10 mouse cellular contexts compared by ENCODE assay signal in genomic region chr6:100705366-100705811, GRCm38 (mm10). TPM values are rescaled to one million over a fixed set of nuclear protein-coding genes. Genes with fewer than 3 reads are reported as not detected.
DNase-seq lines count a peak whose midpoint lies in the region; ATAC-seq lines count a peak whose summit lies in the region.
"Had no signal": no experiment of that assay in that cellular context is flagged by ENCODE, and none has a peak within 500 bp of the region (broad histone marks: within the 10 kb centered on the region; RNA-seq: fewer than 3 reads in every experiment).

No protein-coding gene starts in this region.

- peaks cover 37% of the 10 kb centered on the region for H3K27me3 ChIP-seq in heart, embryonic 14.5 days (ENCODE audit: control insufficient read depth, insufficient read depth, low read length)
- H3K27me3 ChIP-seq in intestine, embryonic 16.5 days (replicated peaks; ENCODE audit: control insufficient read depth, insufficient read depth, low read length): peaks cover 19% of the 10 kb centered on the region
- H3K27me3 ChIP-seq in midbrain, embryonic 16.5 days (ENCODE audit: control insufficient read depth, insufficient read depth, low read depth, low read length): peaks cover 5% of the 10 kb centered on the region; the same call in 1 of the 2 replicates

- H3K4me2 ChIP-seq in heart, embryonic 14.5 days (ENCODE audit: low read length): peak overlapping the region; percentile 98
- peak overlapping the region; percentile 97 for H3K4me2 ChIP-seq in intestine, embryonic 16.5 days (ENCODE audit: low read depth, low read length)
- H3K4me2 ChIP-seq in midbrain, embryonic 16.5 days (ENCODE audit: low read length): peak overlapping the region; percentile 94

- no peak overlapping the region for H3K27ac ChIP-seq in heart, embryonic 14.5 days (replicated peaks in 1 of 2; ENCODE audit: control insufficient read depth in 1 of 2, insufficient read depth in 1 of 2, low read depth in 2 of 2, low read length in 2 of 2)
- H3K27ac ChIP-seq in intestine, embryonic 16.5 days (ENCODE audit: low read length): no peak overlapping the region
- H3K27ac ChIP-seq in midbrain, embryonic 16.5 days (ENCODE audit: low read length): no peak overlapping the region

- no peaks in the 10 kb centered on the region for H3K36me3 ChIP-seq in heart, embryonic 14.5 days (ENCODE audit: control insufficient read depth, insufficient read depth, low read length)
- H3K36me3 ChIP-seq in intestine, embryonic 16.5 days (ENCODE audit: control insufficient read depth, insufficient read depth, low read length): no peaks in the 10 kb centered on the region
- H3K36me3 ChIP-seq in midbrain, embryonic 16.5 days (ENCODE audit: control insufficient read depth, insufficient read depth, low read length): no peaks in the 10 kb centered on the region
- H3K36me3 ChIP-seq: G1E had no signal

- H3K4me3 ChIP-seq in heart, embryonic 14.5 days (ENCODE audit: control insufficient read depth in 1 of 2, insufficient read depth in 1 of 2, low read depth in 1 of 2, low read length in 2 of 2): peak overlapping the region; percentile 50 to 75
- peak overlapping the region; percentile 62 for H3K4me3 ChIP-seq in intestine, embryonic 16.5 days (ENCODE audit: low read length)
- peak overlapping the region; percentile 60 for H3K4me3 ChIP-seq in midbrain, embryonic 16.5 days (ENCODE audit: low read depth, low read length)

- no peaks in the 10 kb centered on the region for H3K9me3 ChIP-seq in heart, embryonic 14.5 days (ENCODE audit: control insufficient read depth, low read length)
- H3K9me3 ChIP-seq in intestine, embryonic 16.5 days (ENCODE audit: control insufficient read depth, low read length): no peaks in the 10 kb centered on the region
- no peaks in the 10 kb centered on the region for H3K9me3 ChIP-seq in midbrain, embryonic 16.5 days (replicated peaks; ENCODE audit: control insufficient read depth, low read length, poor library complexity, severe bottlenecking)

- WGBS in heart, embryonic 14.5 days: 2% methylated on average over 15 of the region's 15 CpGs
- 2% methylated on average over 15 of the region's 15 CpGs for WGBS in intestine, embryonic 16.5 days
- WGBS in midbrain, embryonic 16.5 days: 1% methylated on average over 15 of the region's 15 CpGs

- ATAC-seq in heart, embryonic 14.5 days (ENCODE audit: insufficient number of reproducible peaks, insufficient read depth, low FRiP score, low read depth): no peak
- ATAC-seq in intestine, embryonic 16.5 days: no peak
- no peak for ATAC-seq in midbrain, embryonic 16.5 days

- DNase-seq in heart, postnatal 4 days: no peak
- DNase-seq in embryo, embryonic 9.5 days (ENCODE audit: extremely low spot score): peak; percentile 55
- DNase-seq in adrenal gland, adult 2 months: no peak
- no peak for DNase-seq in left cerebral cortex, postnatal 14 days (ENCODE audit: low spot score in 2 of 2)
- no peak for DNase-seq in gastrocnemius, adult 8-10 months (ENCODE audit: low spot score in 2 of 2)

- intact Hi-C loops in left cerebral cortex, postnatal 14 days (cut with DNase I): loop anchor here (10.0 kb wide), 1 partner anchor 129 kb away; the partner anchor contains the start of gene Ppp4r2

- peak overlapping the region; percentile 65 for H3K9ac ChIP-seq in heart, embryonic 14.5 days (ENCODE audit: low read length)
- peak overlapping the region; percentile 68 for H3K9ac ChIP-seq in intestine, embryonic 16.5 days (ENCODE audit: low read depth, low read length)
- H3K9ac ChIP-seq in midbrain, embryonic 16.5 days (ENCODE audit: low read depth, low read length): peak overlapping the region; percentile 76

- H3K4me1 ChIP-seq in heart, embryonic 14.5 days (ENCODE audit: control insufficient read depth in 2 of 2, insufficient read depth in 2 of 2, low read length in 2 of 2): peaks cover 9 to 12% of the 10 kb centered on the region in 2 experiments
- H3K4me1 ChIP-seq in intestine, embryonic 16.5 days (ENCODE audit: control insufficient read depth, insufficient read depth, low read length): peaks cover 10% of the 10 kb centered on the region
- H3K4me1 ChIP-seq in midbrain, embryonic 16.5 days (ENCODE audit: control insufficient read depth, insufficient read depth, low read length): peaks cover 11% of the 10 kb centered on the region

RNA-seq across cellular contexts. Expression of gene Gxylt2, which starts 0.9 kb away (rescaled TPM):
- polyA plus RNA-seq in heart, embryonic 14.5 days (2014; fragmentation: Nextera tagmentation; extraction: Ambion mirVana): 3.4 and 4.2 TPM in 2 replicates
- 1 to 10 TPM; 9.2 to 9.6 TPM for total RNA-seq in heart, postnatal 4 days (2021)
- polyA plus RNA-seq in intestine, embryonic 16.5 days (2015; fragmentation: Nextera tagmentation; extraction: Ambion mirVana): 0.32 and 0.54 TPM in 2 replicates
- polyA plus RNA-seq in midbrain, embryonic 16.5 days (2015; fragmentation: Nextera tagmentation; extraction: Ambion mirVana): 1.2 and 1.3 TPM in 2 replicates
- under 1 TPM; 0.40 to 0.73 TPM for total RNA-seq in adrenal gland, adult 2 months (2021)
- polyA plus RNA-seq in adrenal gland, adult 2 months (2012; rRNA removed): 1.1 and 2.9 TPM in 2 replicates
- total RNA-seq in left cerebral cortex, postnatal 14 days (2021): 1 to 10 TPM; 1.8 to 1.9 TPM
- total RNA-seq in gastrocnemius, adult 8-10 months (2022): under 1 TPM; 0.31 to 0.83 (median 0.48) TPM
- total RNA-seq: hematopoietic stem cell, adult 5-6 weeks had no signal
- polyA plus RNA-seq: G1E had no signal

RNA-seq across cellular contexts. Expression of gene Shq1, which starts 34.4 kb away (rescaled TPM):
- polyA plus RNA-seq in heart, embryonic 14.5 days (2014; fragmentation: Nextera tagmentation; extraction: Ambion mirVana): 8.5 TPM in 2 replicates
- 1 to 10 TPM; 5.3 to 5.4 TPM for total RNA-seq in heart, postnatal 4 days (2021)
- polyA plus RNA-seq in intestine, embryonic 16.5 days (2015; fragmentation: Nextera tagmentation; extraction: Ambion mirVana): 14.9 and 17.8 TPM in 2 replicates
- 9.7 and 10.2 TPM in 2 replicates for polyA plus RNA-seq in midbrain, embryonic 16.5 days (2015; fragmentation: Nextera tagmentation; extraction: Ambion mirVana)
- 1 to 10 TPM; 8.5 to 8.6 TPM for total RNA-seq in adrenal gland, adult 2 months (2021)
- polyA plus RNA-seq in adrenal gland, adult 2 months (2012; rRNA removed): 3.7 and 4.5 TPM in 2 replicates
- 1 to 10 TPM; 5.3 to 7.0 TPM for total RNA-seq in left cerebral cortex, postnatal 14 days (2021)
- total RNA-seq in gastrocnemius, adult 8-10 months (2022): 1 to 10 TPM; 1.3 to 3.1 (median 1.8) TPM
